Mouse (Mus musculus): ENCODE results near the gene 1700016C15Rik.

DNA sequence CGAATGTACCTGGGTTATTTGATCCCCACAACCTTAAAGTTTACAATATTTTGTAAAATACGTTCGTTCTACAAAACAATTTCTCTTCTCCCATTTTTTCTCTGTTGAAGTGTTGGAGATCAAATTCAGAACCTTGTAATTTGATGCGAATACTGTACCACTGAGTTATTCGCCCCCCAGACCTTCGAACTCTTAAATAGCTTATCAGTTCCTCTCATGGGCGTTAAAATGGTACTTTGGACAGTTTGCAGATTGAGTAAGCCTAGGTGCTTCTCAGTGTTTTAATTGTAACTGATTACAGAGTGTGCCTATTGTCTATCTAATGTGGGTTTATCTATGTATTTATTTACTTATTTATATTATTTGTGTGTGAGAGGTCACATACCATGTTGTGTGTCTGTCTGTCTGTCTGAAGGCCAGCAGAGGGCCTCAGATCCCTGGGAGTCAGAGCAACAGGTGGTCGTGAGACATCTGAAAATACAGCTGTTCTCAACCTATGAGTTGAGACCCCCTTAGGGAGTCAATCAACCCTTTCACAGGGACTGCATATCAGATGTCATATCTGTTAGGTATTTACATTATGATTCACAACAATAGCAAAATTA, 67.6 kb downstream of the 1700016C15Rik start:
- peak; percentile 37 for TF ChIP-seq CTCF (IDR thresholded peaks at IDR 0.05)
- no peak for TF ChIP-seq EP300 (IDR thresholded peaks at IDR 0.05)
